11 mouse cellular contexts compared by ENCODE assay signal in genomic region chr3:116836681-116837475, GRCm38 (mm10). TPM values are rescaled to one million over a fixed set of nuclear protein-coding genes. Genes with fewer than 3 reads are reported as not detected.
DNase-seq lines count a peak whose midpoint lies in the region; ATAC-seq and TF ChIP-seq lines count a peak whose summit lies in the region.
"Had no signal": no experiment of that assay in that cellular context is flagged by ENCODE, and none has a peak within 500 bp of the region (broad histone marks: within the 10 kb centered on the region; RNA-seq: fewer than 3 reads in every experiment).

No protein-coding gene starts in this region.

- H3K4me3 ChIP-seq in midbrain, embryonic 15.5 days, result no peak overlapping the region
- H3K4me3 ChIP-seq in midbrain, embryonic 16.5 days (ENCODE audit: low read depth, low read length), result no peak overlapping the region
- peak overlapping the region; percentile 57 for H3K4me3 ChIP-seq in E14TG2a.4 (replicated peaks; ENCODE audit: low read length)

- intact Hi-C loops in heart, postnatal 36 days (cut with DNase I), result loop anchor here (1.0 to 5.0 kb wide), 5 partner anchors 40 to 498 kb away; partner anchors contain the start of genes Rtca and Sass6

- H3K4me1 ChIP-seq in midbrain, embryonic 15.5 days, result no peaks in the 10 kb centered on the region
- H3K4me1 ChIP-seq in midbrain, embryonic 16.5 days (ENCODE audit: control insufficient read depth, insufficient read depth, low read length), result peaks cover 4% of the 10 kb centered on the region; the same call in 1 of the 2 replicates
- H3K4me1 ChIP-seq in E14TG2a.4 (replicated peaks; ENCODE audit: low read depth, low read length), result peaks cover 13% of the 10 kb centered on the region
- H3K4me1 ChIP-seq: embryonic facial prominence, embryonic 12.5 days had no signal

- peak; percentile 64 for DNase-seq in heart, adult 11 months
- no peak for DNase-seq in heart, postnatal 36 days
- peak; percentile 85 for DNase-seq in MEL-GATA-1-ER (ENCODE audit: extremely low read depth, low read depth)
- no peak for DNase-seq in right cerebral cortex, postnatal 36 days (ENCODE audit: low spot score in 2 of 2)
- no peak for DNase-seq in thymus, adult 18-20 months

- H3K27me3 ChIP-seq in midbrain, embryonic 15.5 days (replicated peaks), result no peaks in the 10 kb centered on the region
- H3K27me3 ChIP-seq in midbrain, embryonic 16.5 days (ENCODE audit: control insufficient read depth, insufficient read depth, low read depth, low read length), result no peaks in the 10 kb centered on the region
- H3K27me3 ChIP-seq in E14TG2a.4 (ENCODE audit: insufficient read depth, low read length), result 0 out of 2 replicates have a peak, but pooled peaks cover 2% of the 10 kb centered on the region
- H3K27me3 ChIP-seq: embryonic facial prominence, embryonic 12.5 days; heart, embryonic 15.5 days had no signal

- ATAC-seq in midbrain, embryonic 15.5 days (replicated peaks), result peak; percentile 2; the same call in 1 of the 2 replicates
- no peak; the same call in 1 of the 2 replicates for ATAC-seq in midbrain, embryonic 16.5 days

- H3K27ac ChIP-seq in midbrain, embryonic 15.5 days, result no peak overlapping the region
- no peak overlapping the region for H3K27ac ChIP-seq in midbrain, embryonic 16.5 days (ENCODE audit: low read length)
- H3K27ac ChIP-seq: embryonic facial prominence, embryonic 12.5 days; heart, embryonic 15.5 days had no signal

- WGBS in midbrain, embryonic 15.5 days, result 84% methylated on average over 23 of the region's 23 CpGs
- WGBS in midbrain, embryonic 16.5 days, result 84% methylated on average over 23 of the region's 23 CpGs

- no peak overlapping the region for H3K4me2 ChIP-seq in midbrain, embryonic 15.5 days
- H3K4me2 ChIP-seq in midbrain, embryonic 16.5 days (ENCODE audit: low read length), result no peak overlapping the region

- H3K9me3 ChIP-seq in midbrain, embryonic 15.5 days, result no peaks in the 10 kb centered on the region
- no peaks in the 10 kb centered on the region for H3K9me3 ChIP-seq in midbrain, embryonic 16.5 days (replicated peaks; ENCODE audit: control insufficient read depth, low read length, poor library complexity, severe bottlenecking)
- no peaks in the 10 kb centered on the region for H3K9me3 ChIP-seq in E14TG2a.4 (ENCODE audit: low read length)
- H3K9me3 ChIP-seq: embryonic facial prominence, embryonic 12.5 days; heart, embryonic 15.5 days; hindbrain, embryonic 10.5 days had no signal

- no peak overlapping the region for H3K9ac ChIP-seq in midbrain, embryonic 15.5 days
- no peak overlapping the region for H3K9ac ChIP-seq in midbrain, embryonic 16.5 days (ENCODE audit: low read depth, low read length)
- H3K9ac ChIP-seq: embryonic facial prominence, embryonic 12.5 days; heart, embryonic 15.5 days had no signal

- TF ChIP-seq CTCF in E14TG2a.4 (conservative IDR thresholded peaks at IDR 0.05; ENCODE audit: low read length), result no peak

- no peaks in the 10 kb centered on the region for H3K36me3 ChIP-seq in midbrain, embryonic 15.5 days (replicated peaks)
- no peaks in the 10 kb centered on the region for H3K36me3 ChIP-seq in midbrain, embryonic 16.5 days (ENCODE audit: control insufficient read depth, insufficient read depth, low read length)
- no peaks in the 10 kb centered on the region for H3K36me3 ChIP-seq in E14TG2a.4 (ENCODE audit: insufficient read depth, low read length)
- H3K36me3 ChIP-seq: embryonic facial prominence, embryonic 12.5 days; heart, embryonic 15.5 days; hindbrain, embryonic 10.5 days had no signal

RNA-seq across cellular contexts. Expression of gene Frrs1, which starts 22.4 kb away (rescaled TPM):
- 1 to 10 TPM; 2.7 to 5.0 TPM for total RNA-seq in heart, postnatal 36 days (2021)
- 6.5 and 6.8 TPM in 2 replicates for polyA plus RNA-seq in midbrain, embryonic 15.5 days (2015; fragmentation: Nextera tagmentation; extraction: Ambion mirVana)
- polyA plus RNA-seq in midbrain, embryonic 16.5 days (2015; fragmentation: Nextera tagmentation; extraction: Ambion mirVana), result 6.9 and 7.6 TPM in 2 replicates

RNA-seq across cellular contexts. Expression of gene Agl, which starts 28.9 kb away (rescaled TPM):
- total RNA-seq in heart, postnatal 36 days (2021), result 100 to 1,000 TPM; 189 to 212 TPM
- 15.8 and 17.6 TPM in 2 replicates for polyA plus RNA-seq in midbrain, embryonic 15.5 days (2015; fragmentation: Nextera tagmentation; extraction: Ambion mirVana)
- polyA plus RNA-seq in midbrain, embryonic 16.5 days (2015; fragmentation: Nextera tagmentation; extraction: Ambion mirVana), result 12.6 and 14.5 TPM in 2 replicates

Comparison
In these comparisons a context has a peak if more than half of its experiments do, and no peak if none do; other contexts are left out.
1. DNase-seq: peak in heart, adult 11 months (single experiment) and MEL-GATA-1-ER (single experiment); none in heart, postnatal 36 days (0 of 2), right cerebral cortex, postnatal 36 days (0 of 2) and thymus, adult 18-20 months (0 of 2).